Mouse (Mus musculus) brown adipose tissue, adult 24 weeks (tissue): ENCODE measurements at regions not wholly inside any gene's neighbourhood (a gene's known extent, or its start where the extent isn't known, plus 50 kb on each side); places are given as distances from the start of the nearest gene placed in this dataset.

Experiments
- H3K27ac ChIP-seq: fragments of 200-500 bp; replicated peaks from 2 replicates; pipeline ENCODE4 v1.5.1; 2012; ENCODE audit warnings: low read depth, mild to moderate bottlenecking, low read length
- H3K4me1 ChIP-seq: fragments of 200-500 bp; 2 replicates; pipeline ENCODE4 v1.6.1; 2012; ENCODE audit warnings: low read length, mixed read lengths; ENCODE audit not compliant: control insufficient read depth, insufficient read depth, insufficient read length
- H3K4me3 ChIP-seq: fragments of 200-500 bp; 2 replicates; pipeline ENCODE4 v1.5.1; 2012; ENCODE audit warnings: low read depth, mild to moderate bottlenecking, low read length, moderate library complexity; ENCODE audit not compliant: insufficient read depth

DNA sequence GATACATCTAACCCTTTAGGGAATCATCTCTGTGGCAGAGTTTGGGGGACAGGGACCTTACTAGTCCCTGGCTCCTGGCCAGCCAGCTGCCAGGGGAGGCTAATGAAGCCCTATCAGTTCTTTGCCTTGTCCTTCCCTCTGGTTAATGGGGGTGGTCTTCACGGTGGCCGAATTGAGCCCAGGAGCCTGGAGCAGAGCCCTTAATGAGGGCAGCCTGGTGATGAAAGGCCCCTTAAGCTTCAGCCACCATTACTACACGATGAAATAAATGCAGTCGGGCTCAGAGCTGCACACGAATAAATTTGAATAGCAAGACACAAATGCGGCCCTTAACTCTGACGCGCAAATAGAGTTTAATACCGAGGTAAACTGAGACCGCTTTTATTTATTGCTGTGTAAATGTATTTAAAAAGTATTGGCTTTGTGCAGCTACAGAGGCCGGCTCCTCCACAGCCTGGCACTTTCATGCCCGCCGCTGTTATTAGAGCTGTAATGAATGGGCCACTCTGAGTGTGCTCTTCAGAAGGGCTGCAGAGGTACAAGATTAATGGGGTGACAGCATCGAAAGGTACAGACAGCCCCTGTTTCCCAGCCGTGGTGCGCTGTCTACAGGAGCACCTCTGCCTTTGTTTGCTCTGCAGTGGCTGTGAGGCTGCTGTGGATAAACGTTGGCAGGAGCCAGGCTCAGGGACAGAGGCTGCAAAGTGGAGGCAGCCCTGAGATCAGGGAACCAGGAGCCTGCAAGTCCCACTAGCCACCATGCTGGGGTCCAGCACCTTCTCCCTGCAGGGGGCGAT lies 335.2 kb upstream of the Zmiz1 start:
- no peak overlapping the region for H3K4me3 ChIP-seq
- no peaks in the 10 kb centered on the region for H3K4me1 ChIP-seq
- H3K27ac ChIP-seq, result no peak overlapping the region

- Histone ChIP-seq H3K4me3 (no peak overlapping the region), H3K27ac (no peak overlapping the region), H3K4me1 (no peaks in the 10 kb centered on the region)
These were observed 332.4 kb upstream of the Zmiz1 start for GRCm38 (mm10) chr14:25126544-25126943.

- no peaks in the 10 kb centered on the region for H3K4me1 ChIP-seq
- H3K27ac ChIP-seq, result no peak overlapping the region
- H3K4me3 ChIP-seq, result no peak overlapping the region
These were observed 331.3 kb upstream of the Zmiz1 start for GRCm38 (mm10) chr14:25127544-25128159.

- Histone ChIP-seq H3K27ac (no peak overlapping the region), H3K4me1 (no peaks in the 10 kb centered on the region)
These were observed 330.8 kb upstream of the Zmiz1 start for GRCm38 (mm10) chr14:25128160-25128547.

GRCm38 (mm10) chr14:25135371-25135770 lies 323.6 kb upstream of the Zmiz1 start:
- no peak overlapping the region for H3K27ac ChIP-seq
- no peak overlapping the region for H3K4me3 ChIP-seq
- H3K4me1 ChIP-seq, result no peaks in the 10 kb centered on the region

More at GRCm38 (mm10) chr14:25128160-25128547, 330.8 kb upstream of the Zmiz1 start:
- no peak overlapping the region for H3K4me3 ChIP-seq

DNA sequence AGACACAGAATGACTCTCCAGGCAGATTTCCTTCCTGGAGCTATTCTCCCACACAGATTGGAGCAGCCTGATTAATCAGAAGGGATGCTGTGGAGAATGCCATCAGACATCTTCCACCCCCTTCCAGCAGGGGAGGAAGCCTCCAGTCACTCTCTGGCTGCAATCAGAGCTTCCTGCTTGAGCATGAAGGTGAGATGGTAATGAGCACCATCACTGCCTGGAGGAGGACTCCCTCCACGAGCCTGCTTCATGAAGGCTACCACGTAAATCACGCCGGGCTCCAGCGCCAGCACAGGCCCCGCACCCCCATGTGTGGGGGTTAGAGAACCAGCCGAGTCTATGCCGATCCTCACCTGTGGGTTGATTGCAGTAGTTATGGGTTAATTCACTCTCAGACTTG lies 321.7 kb upstream of the Zmiz1 start:
- Histone ChIP-seq H3K4me1 (no peaks in the 10 kb centered on the region), H3K4me3 (no peak overlapping the region), H3K27ac (no peak overlapping the region)

- no peak overlapping the region for H3K27ac ChIP-seq
- no peaks in the 10 kb centered on the region for H3K4me1 ChIP-seq
- H3K4me3 ChIP-seq, result no peak overlapping the region
These were observed 320.5 kb upstream of the Zmiz1 start for GRCm38 (mm10) chr14:25138485-25138884.

DNA sequence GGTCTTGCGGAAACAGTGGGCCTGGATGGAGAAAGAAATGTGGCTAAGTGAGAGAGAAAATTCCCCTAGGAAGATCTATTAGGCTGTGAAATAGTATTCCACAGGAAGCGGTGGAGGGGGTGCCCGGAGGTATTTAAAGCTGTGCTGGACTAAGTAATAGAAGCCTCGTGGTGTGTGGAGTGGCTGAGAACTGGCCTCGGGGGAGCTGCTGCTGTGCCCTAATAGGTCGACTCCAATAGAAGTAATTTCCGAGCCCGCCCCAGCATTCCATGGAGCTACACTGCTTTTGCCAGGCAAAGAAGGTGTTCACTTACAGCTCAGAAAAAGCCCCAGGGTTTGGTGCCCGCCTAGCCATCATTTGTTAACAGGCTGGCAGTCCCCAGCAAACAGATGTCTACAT lies 317.1 kb upstream of the Zmiz1 start:
- H3K27ac ChIP-seq, result no peak overlapping the region
- H3K4me3 ChIP-seq, result no peak overlapping the region

GRCm38 (mm10) chr14:25143051-25143450 lies 315.9 kb upstream of the Zmiz1 start:
- H3K4me3 ChIP-seq, result no peak overlapping the region
- no peak overlapping the region for H3K27ac ChIP-seq
- H3K4me1 ChIP-seq, result no peaks in the 10 kb centered on the region

More for the DNA sequence above, 317.1 kb upstream of the Zmiz1 start:
- H3K4me1 ChIP-seq, result no peaks in the 10 kb centered on the region

- Histone ChIP-seq H3K4me1 (no peaks in the 10 kb centered on the region), H3K4me3 (no peak overlapping the region), H3K27ac (no peak overlapping the region)
These were observed 311.3 kb upstream of the Zmiz1 start for GRCm38 (mm10) chr14:25147731-25148130.

GRCm38 (mm10) chr14:25150968-25151367 lies 308.0 kb upstream of the Zmiz1 start:
- H3K4me3 ChIP-seq, result no peak overlapping the region
- no peak overlapping the region for H3K27ac ChIP-seq
- H3K4me1 ChIP-seq, result no peaks in the 10 kb centered on the region

- H3K4me3 ChIP-seq, result no peak overlapping the region
- H3K4me1 ChIP-seq, result no peaks in the 10 kb centered on the region
- no peak overlapping the region for H3K27ac ChIP-seq
These were observed 307.5 kb upstream of the Zmiz1 start for GRCm38 (mm10) chr14:25151485-25151884.

- no peak overlapping the region for H3K4me3 ChIP-seq
- H3K27ac ChIP-seq, result no peak overlapping the region
- no peaks in the 10 kb centered on the region for H3K4me1 ChIP-seq
These were observed 305.4 kb upstream of the Zmiz1 start for GRCm38 (mm10) chr14:25153573-25153972.

GRCm38 (mm10) chr14:25154180-25154579 lies 304.8 kb upstream of the Zmiz1 start:
- H3K4me1 ChIP-seq, result no peaks in the 10 kb centered on the region
- no peak overlapping the region for H3K4me3 ChIP-seq
- H3K27ac ChIP-seq, result no peak overlapping the region

GRCm38 (mm10) chr14:25155008-25155783 lies 303.8 kb upstream of the Zmiz1 start:
- Histone ChIP-seq H3K4me1 (no peaks in the 10 kb centered on the region), H3K4me3 (no peak overlapping the region), H3K27ac (no peak overlapping the region)
